Mouse (Mus musculus): ENCODE measurements around the gene Hoxd1. TPM values are rescaled to one million over a fixed set of nuclear protein-coding genes. Genes with fewer than 3 reads are reported as not detected.

Hoxd1 gene
- polyA plus RNA-seq, 1 experiment = not detected

GRCm38 (mm10) chr2:74726973-74727639, 35.7 kb upstream of the Hoxd1 start:
- Histone ChIP-seq H3K27ac (ENCODE audit: insufficient read depth, low read length) (no peak overlapping the region), H3K4me1 (ENCODE audit: control insufficient read depth, insufficient read depth, insufficient read length) (no peaks in the 10 kb centered on the region), H3K27me3 (ENCODE audit: control insufficient read depth, insufficient read depth, low read length) (peaks cover 16% of the 10 kb centered on the region; the same call in 1 of the 2 replicates), H3K36me3 (ENCODE audit: control insufficient read depth, insufficient read depth, low read length) (no peaks in the 10 kb centered on the region), H3K4me3 (ENCODE audit: extremely low read depth, insufficient read depth, insufficient read length) (no peak overlapping the region)
- no peak for DNase-seq (ENCODE audit: low read depth in 1 of 2, low spot score in 2 of 2)
- WGBS = 12% methylated on average over 43 of the region's 43 CpGs
- no peak for TF ChIP-seq CTCF (IDR thresholded peaks at IDR 0.05; ENCODE audit: extremely low read depth, insufficient read depth, insufficient read length, insufficient replicate concordance)
- no peak for TF ChIP-seq POLR2A (IDR thresholded peaks at IDR 0.05; ENCODE audit: low read depth, low read length)

DNA sequence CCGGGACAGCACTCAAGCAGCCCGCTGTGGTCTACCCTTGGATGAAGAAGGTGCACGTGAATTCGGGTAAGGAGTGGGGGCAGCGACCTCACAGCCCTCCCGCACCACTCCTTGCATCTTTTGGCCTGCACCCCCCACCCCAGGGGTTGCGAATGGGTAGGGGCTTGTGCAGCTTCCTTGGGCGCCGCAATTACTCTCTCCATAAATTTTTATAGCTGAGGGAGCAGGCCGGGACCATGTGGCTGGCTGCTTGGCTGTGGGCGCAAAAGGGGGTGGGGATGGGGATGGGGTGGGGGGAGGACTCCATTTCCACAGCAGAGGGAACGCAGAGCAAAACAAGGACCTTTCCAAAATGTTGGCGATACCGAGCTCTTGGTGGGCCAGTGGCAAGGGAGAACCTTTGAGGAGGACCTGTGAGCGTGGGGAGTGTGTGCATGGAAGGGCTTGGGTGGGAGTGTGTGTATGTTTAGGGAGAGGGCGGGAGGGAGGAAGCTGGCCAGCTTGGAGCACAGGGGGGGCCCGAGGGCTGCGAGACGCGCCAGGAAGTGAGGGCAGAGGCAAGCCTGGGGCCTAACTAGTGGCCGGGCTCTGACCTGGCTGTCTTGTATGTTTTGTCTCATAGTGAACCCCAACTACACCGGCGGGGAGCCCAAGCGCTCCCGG, 35.0 kb upstream of the Hoxd1 start:
- H3K27ac ChIP-seq (ENCODE audit: insufficient read depth, low read length) = no peak overlapping the region
- 28% methylated on average over 25 of the region's 25 CpGs for WGBS
- DNase-seq (ENCODE audit: low read depth in 1 of 2, low spot score in 2 of 2) = no peak
- TF ChIP-seq POLR2A (IDR thresholded peaks at IDR 0.05; ENCODE audit: low read depth, low read length) (no peak), CTCF (IDR thresholded peaks at IDR 0.05; ENCODE audit: extremely low read depth, insufficient read depth, insufficient read length, insufficient replicate concordance) (no peak)
- no peaks in the 10 kb centered on the region for H3K4me1 ChIP-seq (ENCODE audit: control insufficient read depth, insufficient read depth, insufficient read length)
- peaks cover 16% of the 10 kb centered on the region for H3K27me3 ChIP-seq (ENCODE audit: control insufficient read depth, insufficient read depth, low read length)
- no peaks in the 10 kb centered on the region for H3K36me3 ChIP-seq (ENCODE audit: control insufficient read depth, insufficient read depth, low read length)
- H3K4me3 ChIP-seq (ENCODE audit: extremely low read depth, insufficient read depth, insufficient read length) = no peak overlapping the region

GRCm38 (mm10) chr2:74728303-74728680, 34.5 kb upstream of the Hoxd1 start:
- Histone ChIP-seq H3K4me1 (ENCODE audit: control insufficient read depth, insufficient read depth, insufficient read length) (no peaks in the 10 kb centered on the region), H3K4me3 (ENCODE audit: extremely low read depth, insufficient read depth, insufficient read length) (no peak overlapping the region), H3K27ac (ENCODE audit: insufficient read depth, low read length) (no peak overlapping the region), H3K36me3 (ENCODE audit: control insufficient read depth, insufficient read depth, low read length) (no peaks in the 10 kb centered on the region), H3K27me3 (ENCODE audit: control insufficient read depth, insufficient read depth, low read length) (peaks cover 19% of the 10 kb centered on the region)
- DNase-seq (ENCODE audit: low read depth in 1 of 2, low spot score in 2 of 2) = no peak
- TF ChIP-seq CTCF (IDR thresholded peaks at IDR 0.05; ENCODE audit: extremely low read depth, insufficient read depth, insufficient read length, insufficient replicate concordance) (no peak), POLR2A (IDR thresholded peaks at IDR 0.05; ENCODE audit: low read depth, low read length) (no peak)
- 73% methylated on average over 13 of the region's 13 CpGs for WGBS

DNA sequence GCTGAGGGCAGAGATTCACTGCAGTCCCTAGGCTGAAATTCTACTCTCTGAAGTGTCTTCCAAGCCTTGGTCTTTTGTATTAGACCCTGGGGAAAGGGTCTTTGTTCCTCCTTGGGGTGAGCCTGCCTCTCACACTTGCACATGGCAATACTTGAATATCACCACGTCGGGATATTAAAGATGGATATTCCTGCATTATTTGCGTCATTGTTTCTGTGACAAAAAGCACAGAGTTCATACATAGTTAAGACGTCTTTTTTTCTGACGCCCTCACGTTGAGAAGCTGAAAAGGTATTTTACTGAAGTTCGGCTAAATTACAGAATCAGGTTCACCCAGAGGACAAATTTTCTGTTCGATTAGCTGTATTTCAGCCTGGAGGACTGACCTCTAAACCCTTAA, 32.4 kb upstream of the Hoxd1 start:
- Histone ChIP-seq H3K4me1 (ENCODE audit: control insufficient read depth, insufficient read depth, insufficient read length) (no peaks in the 10 kb centered on the region), H3K27ac (ENCODE audit: insufficient read depth, low read length) (no peak overlapping the region), H3K4me3 (ENCODE audit: extremely low read depth, insufficient read depth, insufficient read length) (no peak overlapping the region), H3K36me3 (ENCODE audit: control insufficient read depth, insufficient read depth, low read length) (no peaks in the 10 kb centered on the region), H3K27me3 (ENCODE audit: control insufficient read depth, insufficient read depth, low read length) (peaks cover 29% of the 10 kb centered on the region)
- no peak for DNase-seq (ENCODE audit: low read depth in 1 of 2, low spot score in 2 of 2)
- WGBS = 65% methylated on average over 8 of the region's 8 CpGs
- no peak for TF ChIP-seq POLR2A (IDR thresholded peaks at IDR 0.05; ENCODE audit: low read depth, low read length)
- no peak for TF ChIP-seq CTCF (IDR thresholded peaks at IDR 0.05; ENCODE audit: extremely low read depth, insufficient read depth, insufficient read length, insufficient replicate concordance)

GRCm38 (mm10) chr2:74731055-74731454, 31.7 kb upstream of the Hoxd1 start:
- no peaks in the 10 kb centered on the region for H3K36me3 ChIP-seq (ENCODE audit: control insufficient read depth, insufficient read depth, low read length)
- no peak overlapping the region for H3K27ac ChIP-seq (ENCODE audit: insufficient read depth, low read length)
- no peak for DNase-seq (ENCODE audit: low read depth in 1 of 2, low spot score in 2 of 2)
- TF ChIP-seq POLR2A (IDR thresholded peaks at IDR 0.05; ENCODE audit: low read depth, low read length) (no peak), CTCF (IDR thresholded peaks at IDR 0.05; ENCODE audit: extremely low read depth, insufficient read depth, insufficient read length, insufficient replicate concordance) (no peak)
- H3K4me3 ChIP-seq (ENCODE audit: extremely low read depth, insufficient read depth, insufficient read length) = no peak overlapping the region
- H3K4me1 ChIP-seq (ENCODE audit: control insufficient read depth, insufficient read depth, insufficient read length) = no peaks in the 10 kb centered on the region
- H3K27me3 ChIP-seq (ENCODE audit: control insufficient read depth, insufficient read depth, low read length) = peaks cover 31% of the 10 kb centered on the region

DNA sequence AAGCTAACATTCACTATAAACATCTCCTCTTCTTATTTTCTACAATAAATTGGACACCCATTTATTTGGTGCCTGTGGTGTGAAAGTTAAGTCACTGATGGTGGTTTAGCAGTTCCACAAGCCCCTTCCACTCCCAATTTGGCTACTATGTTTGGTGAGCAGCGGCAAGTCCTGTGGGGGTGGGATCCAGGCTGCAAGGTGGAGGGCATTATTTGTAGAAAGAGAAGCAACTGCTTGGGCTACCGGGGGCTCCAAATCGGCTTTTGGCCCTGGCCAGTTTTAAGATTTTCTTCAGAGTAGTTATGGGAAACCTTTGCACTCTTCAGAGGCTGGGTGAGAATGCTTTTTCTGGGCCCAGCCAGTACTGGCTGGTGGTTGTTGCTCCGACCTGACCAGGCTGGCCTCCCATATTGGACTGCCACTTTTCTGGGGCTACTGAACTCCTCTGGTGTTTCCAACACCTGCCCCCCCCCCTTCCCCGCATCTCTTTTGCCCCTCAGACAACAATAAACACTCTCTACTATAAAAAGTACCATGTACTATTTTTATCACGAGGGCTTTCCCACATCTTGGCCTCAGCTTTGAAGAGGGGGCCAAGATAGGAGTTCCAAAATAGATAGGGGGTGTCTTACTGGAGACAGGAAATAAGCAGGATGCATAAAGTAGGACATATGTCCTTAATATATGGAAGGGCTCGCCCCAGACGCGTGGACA, 30.8 kb upstream of the Hoxd1 start:
- DNase-seq (ENCODE audit: low read depth in 1 of 2, low spot score in 2 of 2) = no peak
- no peak overlapping the region for H3K27ac ChIP-seq (ENCODE audit: insufficient read depth, low read length)
- H3K4me3 ChIP-seq (ENCODE audit: extremely low read depth, insufficient read depth, insufficient read length) = no peak overlapping the region
- peaks cover 33% of the 10 kb centered on the region for H3K27me3 ChIP-seq (ENCODE audit: control insufficient read depth, insufficient read depth, low read length)
- no peak for TF ChIP-seq CTCF (IDR thresholded peaks at IDR 0.05; ENCODE audit: extremely low read depth, insufficient read depth, insufficient read length, insufficient replicate concordance)
- no peak for TF ChIP-seq POLR2A (IDR thresholded peaks at IDR 0.05; ENCODE audit: low read depth, low read length)
- H3K36me3 ChIP-seq (ENCODE audit: control insufficient read depth, insufficient read depth, low read length) = no peaks in the 10 kb centered on the region
- 35% methylated on average over 9 of the region's 9 CpGs for WGBS
- H3K4me1 ChIP-seq (ENCODE audit: control insufficient read depth, insufficient read depth, insufficient read length) = no peaks in the 10 kb centered on the region
